8 mouse cellular contexts compared by ENCODE assay signal in genomic region chr6:124702784-124703103, GRCm38 (mm10). TPM values are rescaled to one million over a fixed set of nuclear protein-coding genes. Genes with fewer than 3 reads are reported as not detected.
A peak's percentile ranks its signal among the peaks of the same experiment; 100 is the strongest.
DNase-seq lines count a peak whose midpoint lies in the region; ATAC-seq and TF ChIP-seq lines count a peak whose summit lies in the region.

No protein-coding gene starts in this region.

- ATAC-seq in erythroid progenitor cell, adult 5-6 weeks (replicated peaks; ENCODE audit: low FRiP score, poor library complexity, severe bottlenecking): peak; percentile 76
- ATAC-seq in lung, embryonic 16.5 days (ENCODE audit: low read depth): peak; percentile 59

- H3K4me1 ChIP-seq in ES-Bruce4 (ENCODE audit: control insufficient read depth, insufficient read depth, low read length): no peaks in the 10 kb centered on the region
- peaks cover 18% of the 10 kb centered on the region for H3K4me1 ChIP-seq in bone marrow macrophage, adult 2 months (ENCODE audit: control insufficient read depth, insufficient read depth, low read length)
- H3K4me1 ChIP-seq in lung, embryonic 16.5 days (replicated peaks; ENCODE audit: control insufficient read depth, insufficient read depth, low read length): no peaks in the 10 kb centered on the region

- peak; percentile 81 for DNase-seq in heart, postnatal 4 days
- DNase-seq in layer of hippocampus, adult 8-10 months (ENCODE audit: low spot score in 2 of 2): peak; percentile 67 to 73
- peak; percentile 43 for DNase-seq in retina, postnatal 7 days (ENCODE audit: low read depth, low spot score)
- no peak for DNase-seq in Muller cell, postnatal 12 days (ENCODE audit: inconsistent ontology term)

- 39% methylated on average over 3 of the region's 3 CpGs for WGBS in lung, embryonic 16.5 days

- H3K4me2 ChIP-seq in lung, embryonic 16.5 days (ENCODE audit: low read depth, low read length): no peak overlapping the region

- peaks cover 44% of the 10 kb centered on the region for H3K36me3 ChIP-seq in ES-Bruce4 (ENCODE audit: control insufficient read depth, insufficient read depth, low read length, poor library complexity, severe bottlenecking)
- H3K36me3 ChIP-seq in lung, embryonic 16.5 days (ENCODE audit: control insufficient read depth, insufficient read depth, low read length): peaks cover 31% of the 10 kb centered on the region

- TF ChIP-seq EP300 in ES-Bruce4 (IDR thresholded peaks at IDR 0.05; ENCODE audit: insufficient read depth, low read depth, low read length): no peak

- no peak for TF ChIP-seq POLR2A in ES-Bruce4 (IDR thresholded peaks at IDR 0.05; ENCODE audit: insufficient read depth, low read length)
- TF ChIP-seq POLR2A in bone marrow macrophage, adult 2 months (IDR thresholded peaks at IDR 0.05; ENCODE audit: borderline replicate concordance, low read depth, low read length): no peak

- no peak overlapping the region for H3K4me3 ChIP-seq in ES-Bruce4 (ENCODE audit: low read depth, low read length)
- H3K4me3 ChIP-seq in bone marrow macrophage, adult 2 months (ENCODE audit: insufficient read depth, low read length): no peak overlapping the region
- no peak overlapping the region for H3K4me3 ChIP-seq in lung, embryonic 16.5 days (ENCODE audit: low read length)

- no peak overlapping the region for H3K9ac ChIP-seq in ES-Bruce4 (ENCODE audit: low read depth, poor library complexity, severe bottlenecking)
- no peak overlapping the region for H3K9ac ChIP-seq in lung, embryonic 16.5 days (ENCODE audit: low read length)

- H3K27ac ChIP-seq in ES-Bruce4 (ENCODE audit: insufficient read depth, low read length): peak overlapping the region; percentile 48
- H3K27ac ChIP-seq in bone marrow macrophage, adult 2 months (ENCODE audit: insufficient read depth, low read depth, low read length): no peak overlapping the region
- H3K27ac ChIP-seq in lung, embryonic 16.5 days (ENCODE audit: low read length): no peak overlapping the region

- peak; percentile 97 for TF ChIP-seq CTCF in ES-Bruce4 (IDR thresholded peaks at IDR 0.05; ENCODE audit: low read depth, low read length)
- TF ChIP-seq CTCF in bone marrow macrophage, adult 2 months (IDR thresholded peaks at IDR 0.05; ENCODE audit: low read depth, low read length): peak; percentile 51

- H3K27me3 ChIP-seq in ES-Bruce4 (ENCODE audit: control insufficient read depth, insufficient read depth, low read length, poor library complexity, severe bottlenecking): no peaks in the 10 kb centered on the region
- H3K27me3 ChIP-seq in lung, embryonic 16.5 days (ENCODE audit: control insufficient read depth, insufficient read depth, low read depth, low read length): no peaks in the 10 kb centered on the region

- no peaks in the 10 kb centered on the region for H3K9me3 ChIP-seq in ES-Bruce4 (replicated peaks; ENCODE audit: control insufficient read depth, insufficient read depth, low read length, poor library complexity, severe bottlenecking)
- no peaks in the 10 kb centered on the region for H3K9me3 ChIP-seq in lung, embryonic 16.5 days (ENCODE audit: control insufficient read depth, low read length)

RNA-seq across cellular contexts. Expression of gene Emg1, which starts 9.2 kb away (rescaled TPM):
- polyA plus RNA-seq in ES-Bruce4 (2011; ENCODE audit: insufficient read depth, insufficient read length, low read depth, missing spikeins): 118 TPM in 2 replicates
- polyA plus RNA-seq in bone marrow macrophage, adult 2 months (2012; ENCODE audit: insufficient read depth, insufficient read length, missing spikeins): 48.2 and 54.9 TPM in 2 replicates
- total RNA-seq in erythroid progenitor cell, adult 5-6 weeks (2015; ENCODE audit: low replicate concordance): 103 and 153 TPM in 2 replicates
- total RNA-seq in erythroid progenitor cell, adult 5-6 weeks (2017; ENCODE audit: low replicate concordance): 69.4 and 86.4 TPM in 2 replicates
- 10 to 100 TPM; 72.9 to 73.6 TPM for total RNA-seq in heart, postnatal 4 days (2021)
- total RNA-seq in layer of hippocampus, adult 8-10 months (2022): 10 to 100 TPM; 50.1 to 57.2 (median 52.5) TPM
- polyA plus RNA-seq in lung, embryonic 16.5 days (2015; fragmentation: Nextera tagmentation; extraction: Ambion mirVana): 188 and 192 TPM in 2 replicates

RNA-seq across cellular contexts. Expression of gene Phb2, which starts 9.4 kb away (rescaled TPM):
- polyA plus RNA-seq in ES-Bruce4 (2011; ENCODE audit: insufficient read depth, insufficient read length, low read depth, missing spikeins): 329 and 331 TPM in 2 replicates
- 94.1 and 97.8 TPM in 2 replicates for polyA plus RNA-seq in bone marrow macrophage, adult 2 months (2012; ENCODE audit: insufficient read depth, insufficient read length, missing spikeins)
- total RNA-seq in erythroid progenitor cell, adult 5-6 weeks (2015; ENCODE audit: low replicate concordance): 61.2 and 143 TPM in 2 replicates
- total RNA-seq in erythroid progenitor cell, adult 5-6 weeks (2017; ENCODE audit: low replicate concordance): 76.0 and 79.9 TPM in 2 replicates
- total RNA-seq in heart, postnatal 4 days (2021): 100 to 1,000 TPM; 398 to 399 TPM
- 100 to 1,000 TPM; 118 to 123 (median 120) TPM for total RNA-seq in layer of hippocampus, adult 8-10 months (2022)
- polyA plus RNA-seq in lung, embryonic 16.5 days (2015; fragmentation: Nextera tagmentation; extraction: Ambion mirVana): 254 and 278 TPM in 2 replicates

RNA-seq across cellular contexts. Expression of gene Ptpn6, which starts 35.8 kb away (rescaled TPM):
- polyA plus RNA-seq in ES-Bruce4 (2011; ENCODE audit: insufficient read depth, insufficient read length, low read depth, missing spikeins): 15.4 and 32.3 TPM in 2 replicates
- polyA plus RNA-seq in bone marrow macrophage, adult 2 months (2012; ENCODE audit: insufficient read depth, insufficient read length, missing spikeins): 583 and 614 TPM in 2 replicates
- total RNA-seq in erythroid progenitor cell, adult 5-6 weeks (2015; ENCODE audit: low replicate concordance): 39.3 and 91.8 TPM in 2 replicates
- 91.8 and 94.2 TPM in 2 replicates for total RNA-seq in erythroid progenitor cell, adult 5-6 weeks (2017; ENCODE audit: low replicate concordance)
- total RNA-seq in heart, postnatal 4 days (2021): 1 to 10 TPM; 5.3 to 5.4 TPM
- total RNA-seq in layer of hippocampus, adult 8-10 months (2022): 10 to 100 TPM in 2 of 4 experiments, 1 to 10 TPM in 2; 2.2 to 24.3 (median 13.4) TPM
- polyA plus RNA-seq in lung, embryonic 16.5 days (2015; fragmentation: Nextera tagmentation; extraction: Ambion mirVana): 21.3 and 27.3 TPM in 2 replicates

RNA-seq across cellular contexts. Expression of gene Grcc10, which starts 38.4 kb away (rescaled TPM):
- 93.5 and 105 TPM in 2 replicates for polyA plus RNA-seq in ES-Bruce4 (2011; ENCODE audit: insufficient read depth, insufficient read length, low read depth, missing spikeins)
- 221 and 253 TPM in 2 replicates for polyA plus RNA-seq in bone marrow macrophage, adult 2 months (2012; ENCODE audit: insufficient read depth, insufficient read length, missing spikeins)
- 26.0 and 63.4 TPM in 2 replicates for total RNA-seq in erythroid progenitor cell, adult 5-6 weeks (2015; ENCODE audit: low replicate concordance)
- 21.9 and 23.3 TPM in 2 replicates for total RNA-seq in erythroid progenitor cell, adult 5-6 weeks (2017; ENCODE audit: low replicate concordance)
- total RNA-seq in heart, postnatal 4 days (2021): 100 to 1,000 TPM; 259 to 300 TPM
- 100 to 1,000 TPM; 311 to 385 (median 325) TPM for total RNA-seq in layer of hippocampus, adult 8-10 months (2022)
- 430 and 446 TPM in 2 replicates for polyA plus RNA-seq in lung, embryonic 16.5 days (2015; fragmentation: Nextera tagmentation; extraction: Ambion mirVana)

RNA-seq across cellular contexts. Expression of gene Lpcat3, which starts 39.9 kb away (rescaled TPM):
- polyA plus RNA-seq in ES-Bruce4 (2011; ENCODE audit: insufficient read depth, insufficient read length, low read depth, missing spikeins): 69.3 and 73.8 TPM in 2 replicates
- polyA plus RNA-seq in bone marrow macrophage, adult 2 months (2012; ENCODE audit: insufficient read depth, insufficient read length, missing spikeins): 57.4 and 70.0 TPM in 2 replicates
- total RNA-seq in erythroid progenitor cell, adult 5-6 weeks (2015; ENCODE audit: low replicate concordance): 452 and 538 TPM in 2 replicates
- 191 and 249 TPM in 2 replicates for total RNA-seq in erythroid progenitor cell, adult 5-6 weeks (2017; ENCODE audit: low replicate concordance)
- 10 to 100 TPM; 53.5 to 55.8 TPM for total RNA-seq in heart, postnatal 4 days (2021)
- total RNA-seq in layer of hippocampus, adult 8-10 months (2022): 10 to 100 TPM; 24.1 to 38.4 (median 31.4) TPM
- 60.9 and 61.9 TPM in 2 replicates for polyA plus RNA-seq in lung, embryonic 16.5 days (2015; fragmentation: Nextera tagmentation; extraction: Ambion mirVana)
